Mouse (Mus musculus): ENCODE data around the gene Rasgef1b.

DNA sequence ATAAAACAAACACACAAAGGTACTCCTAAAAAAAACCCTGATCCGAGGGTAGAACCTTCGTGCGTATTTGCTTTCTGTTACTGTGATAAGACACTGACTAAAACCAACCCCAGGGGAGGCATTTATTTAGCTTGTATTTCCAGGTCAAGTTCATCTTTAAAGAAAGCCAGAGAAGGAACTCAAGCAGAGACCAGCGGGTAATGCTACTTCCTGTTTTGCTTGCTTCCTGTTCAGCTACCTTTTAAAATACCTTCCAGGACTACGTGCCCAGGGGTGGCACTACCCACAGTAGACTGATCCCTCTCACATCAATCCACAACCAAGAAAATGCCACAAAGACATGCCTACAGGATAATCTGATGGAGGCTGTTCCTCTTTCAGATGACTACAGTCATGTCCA, 212.7 kb downstream of the Rasgef1b start:
- TF ChIP-seq POLR2A (IDR thresholded peaks at IDR 0.05; ENCODE audit: extremely low read depth, insufficient read depth, low read length): no peak
- no peak for TF ChIP-seq CTCF (IDR thresholded peaks at IDR 0.05; ENCODE audit: extremely low read depth, insufficient read depth, low read length)

Measured in cortical plate, adult 2 months (tissue).